Mouse (Mus musculus) embryonic facial prominence, embryonic 11.5 days (tissue): ENCODE data around the gene Cpsf6. TPM values are rescaled to one million over a fixed set of nuclear protein-coding genes. Genes with fewer than 3 reads are reported as not detected.
A peak's percentile ranks its signal among the peaks of the same experiment; 100 is the strongest.

Experiments used
- ATAC-seq: fragments of 200-750 bp; cut with Nextera tagmentation; replicated peaks from 2 replicates; pipeline ENCODE4 v1.8.0; 2017; ENCODE audit warnings: low read depth; ENCODE audit not compliant: insufficient number of reproducible peaks, low FRiP score, low TSS enrichment
- DNase-seq: peaks from one replicate; pipeline ENCODE4 v3.0.0-alpha.2; 2015; ENCODE audit warnings: low spot score
- H3K27ac ChIP-seq: fragments of 300-500 bp; sonication (generic); replicated peaks from 2 replicates; pipeline ENCODE4 v1.5.1; 2014; ENCODE audit warnings: mild to moderate bottlenecking, low read depth, low read length, control low read depth
- H3K27me3 ChIP-seq: fragments of 300-500 bp; sonication (generic); 2 replicates; pipeline ENCODE4 v1.6.1; 2014; ENCODE audit warnings: mild to moderate bottlenecking, low read length, moderate library complexity, mixed read lengths; ENCODE audit not compliant: control insufficient read depth, insufficient read depth
- H3K36me3 ChIP-seq: fragments of 300-500 bp; sonication (generic); replicated peaks from 2 replicates; pipeline ENCODE4 v1.6.1; 2014; ENCODE audit warnings: low read depth, mild to moderate bottlenecking, low read length, moderate library complexity, mixed read lengths; ENCODE audit not compliant: control insufficient read depth, insufficient read depth
- H3K4me1 ChIP-seq: fragments of 300-500 bp; sonication (generic); 2 replicates; pipeline ENCODE4 v1.6.1; 2014; ENCODE audit warnings: low read length, mixed read lengths; ENCODE audit not compliant: control insufficient read depth, insufficient read depth
- H3K4me2 ChIP-seq: fragments of 300-500 bp; sonication (generic); 2 replicates; pipeline ENCODE4 v1.6.1; 2014; ENCODE audit warnings: low read depth, mild to moderate bottlenecking, control low read depth, low read length, moderate library complexity
- H3K4me3 ChIP-seq: fragments of 300-500 bp; sonication (generic); 2 replicates; pipeline ENCODE4 v1.5.1; 2014; ENCODE audit warnings: low read depth, low read length, control low read depth
- H3K9ac ChIP-seq: fragments of 300-500 bp; sonication (generic); replicated peaks from 2 replicates; pipeline ENCODE4 v1.6.1; 2014; ENCODE audit warnings: mild to moderate bottlenecking, control low read depth, low read length
- H3K9me3 ChIP-seq: fragments of 300-500 bp; sonication (generic); replicated peaks from 2 replicates; pipeline ENCODE4 v1.6.1; 2016; ENCODE audit warnings: mild to moderate bottlenecking, low read length, inconsistent platforms, mixed read lengths; ENCODE audit not compliant: control insufficient read depth
- WGBS: fragments of 180-500 bp; shearing (Covaris S2); extraction: QIAGEN DNeasy Blood & Tissue Kit; methylation state at CpG from one replicate; pipeline ENCODE4 v1.1.7; 2014; 5-methylcytosine and 5-hydroxymethylcytosine counted together
- polyA plus RNA-seq: library from polyadenylated mRNA; unstranded; fragments of >200 nt; fragmentation: Nextera tagmentation; extraction: Ambion mirVana; gene quantifications from 2 replicates; pipeline ENCODE4 v1.2.1, GENCODE M21; 2014

Gene Cpsf6
- polyA plus RNA-seq, 1 experiment from 2014 or later = 223 TPM

GRCm38 (mm10) chr10:117421283-117422107, 41.7 kb upstream of the Cpsf6 start:
- Histone ChIP-seq H3K27me3 (no peaks in the 10 kb centered on the region), H3K36me3 (no peaks in the 10 kb centered on the region), H3K4me2 (no peak overlapping the region), H3K9ac (no peak overlapping the region), H3K4me3 (no peak overlapping the region), H3K4me1 (no peaks in the 10 kb centered on the region), H3K27ac (no peak overlapping the region), H3K9me3 (no peaks in the 10 kb centered on the region)
- no peak for DNase-seq
- ATAC-seq = no peak
- WGBS = 81% methylated on average over 7 of the region's 7 CpGs

- WGBS = 88% methylated on average over 9 of the region's 9 CpGs
- Histone ChIP-seq H3K36me3 (no peaks in the 10 kb centered on the region), H3K4me1 (no peaks in the 10 kb centered on the region), H3K9ac (no peak overlapping the region), H3K9me3 (no peaks in the 10 kb centered on the region), H3K27ac (no peak overlapping the region), H3K27me3 (no peaks in the 10 kb centered on the region), H3K4me3 (no peak overlapping the region), H3K4me2 (no peak overlapping the region)
- DNase-seq = no peak
- no peak for ATAC-seq
These were observed 40.9 kb upstream of the Cpsf6 start for GRCm38 (mm10) chr10:117420502-117421282.

GRCm38 (mm10) chr10:117419577-117420290, 39.9 kb upstream of the Cpsf6 start:
- H3K9ac ChIP-seq = no peak overlapping the region
- ATAC-seq = no peak
- no peaks in the 10 kb centered on the region for H3K9me3 ChIP-seq
- no peak for DNase-seq
- no peaks in the 10 kb centered on the region for H3K4me1 ChIP-seq
- no peak overlapping the region for H3K4me2 ChIP-seq
- H3K27ac ChIP-seq = no peak overlapping the region
- no peaks in the 10 kb centered on the region for H3K36me3 ChIP-seq
- WGBS = 75% methylated on average over 8 of the region's 8 CpGs
- no peaks in the 10 kb centered on the region for H3K27me3 ChIP-seq
- no peak overlapping the region for H3K4me3 ChIP-seq

- ATAC-seq (peak; percentile 42; the same call in 1 of the 2 replicates), DNase-seq (no peak)
- Histone ChIP-seq H3K4me1 (no peaks in the 10 kb centered on the region), H3K27me3 (no peaks in the 10 kb centered on the region), H3K4me2 (peak overlapping the region; percentile 39; the same call in 1 of the 2 replicates), H3K36me3 (no peaks in the 10 kb centered on the region), H3K4me3 (no peak overlapping the region), H3K9me3 (no peaks in the 10 kb centered on the region), H3K9ac (no peak overlapping the region), H3K27ac (no peak overlapping the region)
- 50% methylated on average over 24 of the region's 24 CpGs for WGBS
These were observed 38.9 kb upstream of the Cpsf6 start for GRCm38 (mm10) chr10:117418668-117419237.

- H3K27me3 ChIP-seq = no peaks in the 10 kb centered on the region
- WGBS = 28% methylated on average over 18 of the region's 18 CpGs
- H3K36me3 ChIP-seq = no peaks in the 10 kb centered on the region
- H3K4me3 ChIP-seq = 0 out of 2 replicates have a peak overlapping the region, but pooled peaks have one; percentile 17
- no peaks in the 10 kb centered on the region for H3K4me1 ChIP-seq
- H3K4me2 ChIP-seq = peak overlapping the region; percentile 39
- ATAC-seq = no peak
- peak; percentile 47 for DNase-seq
- H3K9me3 ChIP-seq = no peaks in the 10 kb centered on the region
- H3K27ac ChIP-seq = no peak overlapping the region
- H3K9ac ChIP-seq = no peak overlapping the region; the same call in 1 of the 2 replicates
These were observed 38.2 kb upstream of the Cpsf6 start for GRCm38 (mm10) chr10:117417772-117418667.

- DNase-seq = peak; percentile 10
These were observed 37.6 kb upstream of the Cpsf6 start for GRCm38 (mm10) chr10:117417470-117417767.

More at GRCm38 (mm10) chr10:117417470-117417767, 37.6 kb upstream of the Cpsf6 start:
- Histone ChIP-seq H3K4me1 (no peaks in the 10 kb centered on the region), H3K27ac (no peak overlapping the region), H3K27me3 (no peaks in the 10 kb centered on the region), H3K9ac (no peak overlapping the region), H3K4me2 (no peak overlapping the region), H3K4me3 (no peak overlapping the region), H3K9me3 (no peaks in the 10 kb centered on the region), H3K36me3 (no peaks in the 10 kb centered on the region)
- peak; percentile 64; the same call in 1 of the 2 replicates for ATAC-seq
- WGBS = 50% methylated on average over 9 of the region's 9 CpGs
